Mouse (Mus musculus) ES-E14 (cell line): ENCODE measurements at regions not wholly inside any gene's neighbourhood (a gene's known extent, or its start where the extent isn't known, plus 50 kb on each side); places are given as distances from the start of the nearest gene placed in this dataset.

Source experiments
- DNase-seq: peaks from one replicate; pipeline ENCODE4 v3.0.0-alpha.2; 2013; ENCODE audit warnings: low read depth, low spot score
- H3K27ac ChIP-seq: 2 replicates; pipeline ENCODE4 v1.5.1; 2012; ENCODE audit warnings: low read depth, mild to moderate bottlenecking, low read length, moderate library complexity, mixed read lengths; ENCODE audit not compliant: poor library complexity, insufficient read depth, severe bottlenecking
- H3K36me3 ChIP-seq: 2 replicates; pipeline ENCODE4 v1.6.1; 2012; ENCODE audit warnings: mild to moderate bottlenecking, low read length, moderate library complexity, mixed read lengths; ENCODE audit not compliant: control insufficient read depth, poor library complexity, insufficient read depth, severe bottlenecking
- H3K4me1 ChIP-seq, 2 experiments: fragments of 150-350 bp in 1 of 2; sonication (generic) in 1 of 2; 2 replicates each; pipeline ENCODE4 v1.6.1; 2012; ENCODE audit warnings: low read length in 2 of 2, mild to moderate bottlenecking in 1 of 2, mixed read lengths in 1 of 2; ENCODE audit not compliant: control insufficient read depth in 2 of 2, insufficient read depth in 2 of 2, poor library complexity in 1 of 2
- H3K4me3 ChIP-seq, 2 experiments: fragments of 150-350 bp in 1 of 2; sonication (generic) in 1 of 2; 2 replicates each; pipeline ENCODE4 v1.5.1; 2012; ENCODE audit warnings: low read length in 2 of 2, low read depth in 1 of 2, mild to moderate bottlenecking in 1 of 2, mixed read lengths in 1 of 2; ENCODE audit not compliant: insufficient read depth in 1 of 2, poor library complexity in 1 of 2, severe bottlenecking in 1 of 2
- H3K9ac ChIP-seq: 2 replicates; pipeline ENCODE4 v1.6.1; 2012; ENCODE audit warnings: low read depth, mild to moderate bottlenecking, low read length, mixed read lengths; ENCODE audit not compliant: poor library complexity, insufficient read depth, severe bottlenecking
- H3K9me3 ChIP-seq: fragments of 150-350 bp; sonication (generic); 2 replicates; pipeline ENCODE4 v1.6.1; 2012; ENCODE audit warnings: low read depth, mild to moderate bottlenecking, low read length; ENCODE audit not compliant: control insufficient read depth, insufficient read depth
- CHD2 ChIP-seq: IDR thresholded peaks from 2 replicates; pipeline ENCODE4 v1.6.1; 2014; ENCODE audit warnings: mild to moderate bottlenecking, low read depth, low read length, inconsistent platforms
- HCFC1 ChIP-seq: IDR thresholded peaks from 2 replicates; pipeline ENCODE4 v1.6.1; 2012; ENCODE audit warnings: low read length, inconsistent platforms, borderline replicate concordance; ENCODE audit not compliant: insufficient read depth
- MAFK ChIP-seq: IDR thresholded peaks from 2 replicates; pipeline ENCODE4 v1.6.1; 2014; ENCODE audit warnings: mild to moderate bottlenecking, low read depth, low read length, inconsistent platforms; ENCODE audit not compliant: insufficient read depth
- ZC3H11A ChIP-seq: IDR thresholded peaks from 2 replicates; pipeline ENCODE4 v1.6.1; 2012; ENCODE audit warnings: low read depth, mild to moderate bottlenecking, inconsistent platforms, low read length, borderline replicate concordance
- ZNF384 ChIP-seq: IDR thresholded peaks from 2 replicates; pipeline ENCODE4 v1.6.1; 2012; ENCODE audit warnings: low read depth, low read length, inconsistent platforms
- in situ Hi-C, 2 experiments: fragments of 600-800 bp; cut with MboI; formaldehyde crosslinking; loops; one replicate each; pipeline ENCODE4 v1.15.1; 2025; ENCODE audit warnings: low sequenced_read_pairs in 2 of 2, inconsistent platforms in 1 of 2; ENCODE audit not compliant: unreplicated experiment in 2 of 2

DNA sequence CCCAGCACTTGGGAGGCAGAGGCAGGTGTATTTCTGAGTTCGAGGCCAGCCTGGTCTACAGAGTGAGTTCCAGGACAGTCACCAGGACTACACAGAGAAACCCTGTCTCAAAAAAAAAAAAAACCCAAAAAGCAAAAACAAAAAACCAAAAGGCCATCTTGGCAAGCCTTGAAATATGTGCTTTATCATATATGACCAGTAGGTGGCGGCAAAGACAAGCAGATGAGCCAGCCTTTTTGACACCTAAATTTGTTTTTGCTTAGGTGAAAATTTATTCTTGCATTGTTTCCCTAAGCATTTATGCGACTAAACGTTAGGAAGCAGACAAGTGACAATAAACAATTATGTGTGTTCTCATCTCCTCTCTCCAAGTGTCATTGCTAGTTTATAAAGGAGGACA lies 57.9 kb upstream of the Larp1 start:
- no peak for DNase-seq
- Histone ChIP-seq H3K9ac (no peak overlapping the region), H3K4me3 (no peak overlapping the region), H3K27ac (no peak overlapping the region), H3K4me1 (peaks cover 0 to 16% of the 10 kb centered on the region in 2 experiments; a peak in 1 of 4 replicates), H3K9me3 (no peaks in the 10 kb centered on the region), H3K36me3 (no peaks in the 10 kb centered on the region)
- TF ChIP-seq ZNF384 (peak; percentile 71), ZC3H11A (peak; percentile 77), HCFC1 (no peak)
- in situ Hi-C loops = loop anchor here in 1 of 2 experiments (10.0 kb wide), 1 partner anchor 144 kb away; the partner anchor contains the start of gene Gm12248

DNA sequence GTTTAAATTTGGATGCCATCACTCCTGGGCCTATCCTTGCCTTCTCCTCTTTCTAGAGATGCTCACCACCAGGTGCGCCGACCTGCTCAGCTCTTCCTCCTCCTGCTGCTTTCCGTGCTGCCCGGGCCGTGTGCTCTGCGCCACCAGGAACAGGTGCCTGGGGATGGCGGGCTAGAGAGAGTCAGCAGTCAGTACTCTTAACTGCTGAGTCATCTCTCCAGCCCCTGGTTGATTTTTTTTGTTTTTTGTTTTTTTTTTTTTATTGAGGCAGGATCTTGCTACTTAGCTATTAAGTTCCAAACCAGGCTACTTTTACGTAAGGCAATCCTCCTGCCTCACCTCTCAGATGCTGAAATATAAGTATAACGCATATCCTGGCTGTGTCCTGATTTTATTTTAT lies 59.8 kb upstream of the Larp1 start:
- Histone ChIP-seq H3K36me3 (no peaks in the 10 kb centered on the region), H3K9ac (no peak overlapping the region), H3K4me3 (no peak overlapping the region), H3K9me3 (no peaks in the 10 kb centered on the region), H3K27ac (no peak overlapping the region), H3K4me1 (peaks cover 0 to 6% of the 10 kb centered on the region in 2 experiments; a peak in 1 of 4 replicates)
- no peak for DNase-seq
- in situ Hi-C loops = no loop called here
- TF ChIP-seq ZC3H11A = no peak
- TF ChIP-seq MAFK = peak; percentile 89
- peak; percentile 86 for TF ChIP-seq ZNF384
- no peak for TF ChIP-seq HCFC1
- no peak for TF ChIP-seq CHD2

DNA sequence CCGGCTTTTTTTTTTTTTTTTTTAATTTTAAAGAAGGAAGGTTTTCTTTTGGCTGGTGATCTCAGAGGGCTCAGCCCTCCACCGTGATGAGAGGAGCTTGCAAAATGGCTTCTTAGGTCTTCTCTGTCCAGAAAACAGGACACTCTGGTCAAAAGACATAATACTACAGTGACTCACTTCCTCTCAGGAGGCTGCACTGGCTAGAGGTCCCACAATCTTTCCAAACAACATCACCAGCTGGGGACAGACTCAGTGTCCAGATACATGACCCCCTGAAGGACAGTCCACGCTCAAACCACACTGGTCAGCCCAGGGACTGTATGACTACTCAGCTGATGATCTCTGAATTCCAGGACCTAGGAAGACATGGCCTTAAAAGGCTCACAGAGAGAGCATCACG lies 61.5 kb upstream of the Larp1 start:
- no peak overlapping the region for H3K9ac ChIP-seq
- TF ChIP-seq ZNF384 (no peak), CHD2 (no peak), HCFC1 (no peak), ZC3H11A (no peak), MAFK (no peak)
- H3K27ac ChIP-seq = no peak overlapping the region
- in situ Hi-C loops = no loop called here
- no peak for DNase-seq
- no peak overlapping the region for H3K4me3 ChIP-seq
- H3K36me3 ChIP-seq = no peaks in the 10 kb centered on the region
- no peaks in the 10 kb centered on the region for H3K9me3 ChIP-seq
- H3K4me1 ChIP-seq = peaks cover 0 to 4% of the 10 kb centered on the region in 2 experiments; a peak in 1 of 4 replicates

DNA sequence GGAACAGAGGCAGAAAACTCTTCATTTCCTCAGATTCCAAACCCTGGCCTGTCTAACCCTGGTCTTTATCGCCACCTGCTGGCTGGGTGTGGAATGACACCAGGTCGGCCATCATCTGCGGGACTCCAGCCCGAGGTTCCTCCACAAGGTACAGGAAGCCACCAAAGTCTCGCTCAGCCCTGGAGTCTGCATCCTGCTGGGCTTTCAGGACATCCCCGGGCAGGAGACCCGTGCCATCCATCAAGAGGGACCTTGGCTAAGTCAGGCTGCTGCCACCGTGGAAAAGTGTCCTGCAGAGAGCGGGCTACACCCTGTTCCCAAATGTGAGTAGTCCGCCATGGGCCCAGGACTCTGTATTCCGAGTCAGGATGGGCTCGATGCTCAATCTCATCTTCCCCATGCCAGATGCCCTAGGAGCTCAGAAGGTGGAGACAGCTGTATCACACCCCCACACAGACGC lies 74.4 kb upstream of the Larp1 start:
- H3K4me3 ChIP-seq = peak overlapping the region; percentile 59 to 78

More for the DNA sequence above, 74.4 kb upstream of the Larp1 start:
- Histone ChIP-seq H3K4me1 (peaks cover 0 to 3% of the 10 kb centered on the region in 2 experiments; a peak in 1 of 4 replicates), H3K9me3 (no peaks in the 10 kb centered on the region), H3K9ac (peak overlapping the region; percentile 69), H3K27ac (no peak overlapping the region), H3K36me3 (no peaks in the 10 kb centered on the region)
- no peak for TF ChIP-seq ZNF384
- no peak for TF ChIP-seq CHD2
- no peak for TF ChIP-seq ZC3H11A
- TF ChIP-seq HCFC1 = 0 out of 2 replicates have a peak, but pooled peaks have one; percentile 29
- DNase-seq = peak; percentile 83
- in situ Hi-C loops = loop anchor here (5.0 kb wide), 1 partner anchor 117 kb away; no protein-coding TSS in a partner anchor
